ENCODE assay signal across 23 mouse cellular contexts in the genomic region with DNA sequence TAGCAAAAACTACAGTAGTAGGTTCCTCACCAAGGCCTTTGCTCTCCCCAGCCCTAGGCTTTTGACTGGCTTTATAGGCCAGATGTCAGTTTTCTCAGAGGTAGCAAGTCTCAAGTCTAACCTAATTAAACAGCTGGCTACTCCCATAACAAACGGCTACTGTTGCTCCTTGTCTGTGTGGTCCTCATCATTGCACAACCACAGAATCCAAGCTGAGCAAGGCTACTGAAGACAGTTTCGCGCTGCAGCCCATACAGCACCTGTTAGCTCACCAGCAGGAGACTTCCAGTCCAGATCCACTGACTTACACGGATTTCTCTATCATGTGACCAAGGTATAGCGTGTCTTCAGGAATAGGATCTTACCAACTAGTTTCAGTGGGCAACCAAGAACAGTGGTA. TPM values are rescaled to one million over a fixed set of nuclear protein-coding genes. Genes with fewer than 3 reads are reported as not detected.
DNase-seq lines count a peak whose midpoint lies in the region; ATAC-seq and TF ChIP-seq lines count a peak whose summit lies in the region.
"Had no signal": no experiment of that assay in that cellular context is flagged by ENCODE, and none has a peak within 500 bp of the region (broad histone marks: within the 10 kb centered on the region; RNA-seq: fewer than 3 reads in every experiment).

No protein-coding gene starts in this region.

- H3K9ac ChIP-seq in midbrain, embryonic 11.5 days (ENCODE audit: low read length) = no peak overlapping the region
- H3K9ac ChIP-seq: embryonic facial prominence, embryonic 15.5 days; heart, embryonic 13.5 days; hindbrain, embryonic 12.5 days had no signal

- no peak for DNase-seq in gastrocnemius, adult 2 months
- no peak for DNase-seq in gastrocnemius, postnatal 10 days
- DNase-seq in midbrain, embryonic 11.5 days (ENCODE audit: low spot score, missing footprints) = peak; percentile 44
- DNase-seq in midbrain, embryonic 10.5 days (ENCODE audit: low spot score) = no peak
- peak; percentile 34 for DNase-seq in MN1 (ENCODE audit: low spot score)
- DNase-seq in cerebellum, postnatal 14 days = no peak
- DNase-seq in heart, postnatal 10 days = no peak
- DNase-seq: adrenal gland, adult 2 months; adrenal gland, postnatal 25 days; cerebellum, adult 18-20 months; cerebellum, adult 9-11 months; embryo, embryonic 11 days; gastrocnemius, postnatal 36 days; heart, adult 11 months; heart, postnatal 4 days had no signal

- H3K4me2 ChIP-seq in midbrain, embryonic 11.5 days = no peak overlapping the region
- H3K4me2 ChIP-seq: embryonic facial prominence, embryonic 15.5 days; heart, embryonic 13.5 days; hindbrain, embryonic 12.5 days had no signal

- H3K27ac ChIP-seq in gastrocnemius, adult 2 months = peak overlapping the region; percentile 68
- H3K27ac ChIP-seq in midbrain, embryonic 11.5 days (ENCODE audit: low read depth, low read length) = no peak overlapping the region
- H3K27ac ChIP-seq in midbrain, embryonic 10.5 days (replicated peaks) = no peak overlapping the region
- H3K27ac ChIP-seq: embryonic facial prominence, embryonic 15.5 days; forebrain, embryonic 10.5 days; heart, embryonic 13.5 days; hindbrain, embryonic 12.5 days had no signal

- no peaks in the 10 kb centered on the region for H3K27me3 ChIP-seq in midbrain, embryonic 11.5 days (ENCODE audit: control insufficient read depth, insufficient read depth, low read length)
- H3K27me3 ChIP-seq in midbrain, embryonic 10.5 days (ENCODE audit: low read depth, poor library complexity, severe bottlenecking) = no peaks in the 10 kb centered on the region
- H3K27me3 ChIP-seq: CH12.LX; embryonic facial prominence, embryonic 15.5 days; heart, embryonic 13.5 days; hindbrain, embryonic 12.5 days had no signal

- no peak for TF ChIP-seq CTCF in gastrocnemius, adult 2 months (IDR thresholded peaks at IDR 0.05)

- no peaks in the 10 kb centered on the region for H3K4me1 ChIP-seq in midbrain, embryonic 11.5 days (ENCODE audit: control insufficient read depth, insufficient read depth, low read length)
- H3K4me1 ChIP-seq in midbrain, embryonic 10.5 days = peaks cover 12% of the 10 kb centered on the region; the same call in 1 of the 2 replicates

- 87% methylated on average over 5 of the region's 5 CpGs for WGBS in midbrain, embryonic 11.5 days
- WGBS in midbrain, embryonic 10.5 days = 85% methylated on average over 5 of the region's 5 CpGs

- H3K9me3 ChIP-seq in midbrain, embryonic 11.5 days (ENCODE audit: control insufficient read depth, low read length) = no peaks in the 10 kb centered on the region
- H3K9me3 ChIP-seq in midbrain, embryonic 10.5 days (replicated peaks) = no peaks in the 10 kb centered on the region
- H3K9me3 ChIP-seq: embryonic facial prominence, embryonic 15.5 days; forebrain, embryonic 10.5 days; heart, embryonic 13.5 days; hindbrain, embryonic 12.5 days had no signal

- intact Hi-C loops in gastrocnemius, adult 2 months (cut with DNase I) = no loop called here
- intact Hi-C loops in heart, postnatal 10 days (cut with DNase I) = no loop called here

- H3K36me3 ChIP-seq in midbrain, embryonic 11.5 days (ENCODE audit: control insufficient read depth, insufficient read depth, low read length) = no peaks in the 10 kb centered on the region
- H3K36me3 ChIP-seq in midbrain, embryonic 10.5 days = no peaks in the 10 kb centered on the region
- H3K36me3 ChIP-seq: embryonic facial prominence, embryonic 15.5 days; forebrain, embryonic 10.5 days; heart, embryonic 13.5 days; hindbrain, embryonic 12.5 days had no signal

- no peak for ATAC-seq in midbrain, embryonic 11.5 days (ENCODE audit: low FRiP score)
- ATAC-seq: forebrain, embryonic 16.5 days; hindbrain, embryonic 16.5 days had no signal

- no peak overlapping the region for H3K4me3 ChIP-seq in gastrocnemius, adult 2 months
- H3K4me3 ChIP-seq in midbrain, embryonic 11.5 days (ENCODE audit: low read depth, low read length) = no peak overlapping the region
- H3K4me3 ChIP-seq in midbrain, embryonic 10.5 days = no peak overlapping the region
- H3K4me3 ChIP-seq: embryonic facial prominence, embryonic 15.5 days; erythroblast, embryonic 14.5 days; forebrain, embryonic 10.5 days; heart, embryonic 13.5 days; hindbrain, embryonic 12.5 days had no signal

RNA-seq across cellular contexts. Expression of gene Ano6, which starts 55.5 kb away (rescaled TPM):
- 10 to 100 TPM; 48.6 to 51.2 TPM for total RNA-seq in gastrocnemius, adult 2 months (2021)
- 10 to 100 TPM; 64.8 to 76.4 TPM for total RNA-seq in gastrocnemius, postnatal 10 days (2021)
- polyA plus RNA-seq in midbrain, embryonic 11.5 days (2014; fragmentation: Nextera tagmentation; extraction: Ambion mirVana) = 30.3 and 30.8 TPM in 2 replicates
- polyA plus RNA-seq in midbrain, embryonic 10.5 days (2016; fragmentation: Nextera tagmentation; extraction: Ambion mirVana) = 30.0 and 33.6 TPM in 2 replicates
- 10 to 100 TPM; 42.8 to 43.7 TPM for total RNA-seq in heart, postnatal 10 days (2021)

Comparison
In these comparisons a context has a peak if more than half of its experiments do, and no peak if none do; other contexts are left out.
1. DNase-seq: peak in midbrain, embryonic 11.5 days (single experiment) and MN1 (single experiment); none in gastrocnemius, adult 2 months (single experiment), gastrocnemius, postnatal 10 days (single experiment), midbrain, embryonic 10.5 days (single experiment), cerebellum, postnatal 14 days (0 of 2) and heart, postnatal 10 days (0 of 2).